Mouse (Mus musculus): ENCODE results near the gene Dgcr6. TPM values are rescaled to one million over a fixed set of nuclear protein-coding genes. Genes with fewer than 3 reads are reported as not detected.

Dgcr6 gene
- polyA plus RNA-seq, 1 experiment from 2014 or later = 98.4 TPM

DNA sequence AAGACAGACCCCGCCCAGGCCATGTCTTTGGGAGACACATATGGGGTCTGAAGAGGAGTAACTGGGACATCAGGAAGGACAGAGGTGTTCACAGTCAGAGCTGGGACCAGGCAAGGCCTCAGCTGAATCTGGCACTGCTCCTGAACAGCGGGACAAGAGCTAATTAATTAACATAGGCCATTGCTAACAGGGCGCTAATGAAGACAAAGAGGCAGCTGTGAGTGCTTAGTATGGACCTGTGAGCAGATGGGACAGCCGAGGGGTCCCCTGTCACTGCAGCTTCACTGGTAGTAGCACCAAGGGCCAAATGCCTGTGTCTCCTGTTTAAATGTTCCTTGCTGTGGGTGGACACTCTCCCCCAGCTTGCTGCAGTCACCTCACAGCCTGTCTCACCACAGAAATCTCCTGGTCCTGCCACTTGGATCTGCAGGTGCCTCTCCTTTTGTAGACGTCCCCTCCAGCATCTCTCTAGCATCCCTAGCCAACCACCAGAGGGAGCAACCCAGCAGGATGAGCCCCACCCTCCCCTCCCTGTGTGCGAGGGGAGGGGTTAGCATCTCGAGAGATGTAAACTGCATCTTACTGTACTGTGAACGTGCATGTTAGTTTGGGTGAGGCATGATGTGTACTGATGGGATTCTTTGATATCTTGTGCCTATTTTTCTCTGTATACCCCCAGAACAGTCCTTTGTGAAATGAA lies 66.5 kb downstream of the Dgcr6 start:
- Histone ChIP-seq H3K9me3 (ENCODE audit: control insufficient read depth) (no peaks in the 10 kb centered on the region), H3K4me3 (ENCODE audit: low read depth, low read length) (no peak overlapping the region), H3K36me3 (ENCODE audit: control insufficient read depth, insufficient read depth) (no peaks in the 10 kb centered on the region), H3K9ac (ENCODE audit: low read depth, low read length) (no peak overlapping the region), H3K4me1 (replicated peaks; ENCODE audit: control insufficient read depth, insufficient read depth, low read length) (no peaks in the 10 kb centered on the region), H3K27me3 (replicated peaks; ENCODE audit: control insufficient read depth, insufficient read depth, low read length) (no peaks in the 10 kb centered on the region), H3K27ac (ENCODE audit: low read depth, low read length) (no peak overlapping the region), H3K4me2 (replicated peaks; ENCODE audit: low read depth) (no peak overlapping the region)
- TF ChIP-seq CTCF (IDR thresholded peaks at IDR 0.05; ENCODE audit: low read depth) = peak; percentile 89
- ATAC-seq = 0 out of 2 replicates have a peak, but pooled peaks have one; percentile 41
- 22% methylated on average over 8 of the region's 8 CpGs for WGBS

Other genes starting within 250 kb of the Dgcr6 start
- gene B830017H08Rik, start 219.7 kb upstream of the Dgcr6 start, polyA plus RNA-seq (2015; fragmentation: Nextera tagmentation; extraction: Ambion mirVana) = not detected in 2 replicates
- gene Car15, start 214.5 kb upstream of the Dgcr6 start, polyA plus RNA-seq (2015; fragmentation: Nextera tagmentation; extraction: Ambion mirVana) = 0.39 and 0.59 TPM in 2 replicates
- not detected in 2 replicates for gene Gm20518, start 161.2 kb upstream of the Dgcr6 start, polyA plus RNA-seq (2015; fragmentation: Nextera tagmentation; extraction: Ambion mirVana)
- 0.04 TPM in 1 of 2 replicates, not detected in the other for gene Tssk1, start 158.6 kb upstream of the Dgcr6 start, polyA plus RNA-seq (2015; fragmentation: Nextera tagmentation; extraction: Ambion mirVana)
- 35.0 and 35.3 TPM in 2 replicates for gene Dgcr2, start 154.3 kb upstream of the Dgcr6 start, polyA plus RNA-seq (2015; fragmentation: Nextera tagmentation; extraction: Ambion mirVana)
- not detected in 2 replicates for gene Tssk2, start 154.2 kb upstream of the Dgcr6 start, polyA plus RNA-seq (2015; fragmentation: Nextera tagmentation; extraction: Ambion mirVana)
- 12.2 and 12.5 TPM in 2 replicates for gene Ess2, start 141.5 kb upstream of the Dgcr6 start, polyA plus RNA-seq (2015; fragmentation: Nextera tagmentation; extraction: Ambion mirVana)
- gene Gsc2, start 137.8 kb upstream of the Dgcr6 start, polyA plus RNA-seq (2015; fragmentation: Nextera tagmentation; extraction: Ambion mirVana) = not detected in 2 replicates
- 236 and 245 TPM in 2 replicates for gene Slc25a1, start 124.6 kb upstream of the Dgcr6 start, polyA plus RNA-seq (2015; fragmentation: Nextera tagmentation; extraction: Ambion mirVana)
- not detected in 2 replicates for gene Vpreb2, start 72.4 kb upstream of the Dgcr6 start, polyA plus RNA-seq (2015; fragmentation: Nextera tagmentation; extraction: Ambion mirVana)
- 23.2 and 40.9 TPM in 2 replicates for gene Prodh, start 37.3 kb downstream of the Dgcr6 start, polyA plus RNA-seq (2015; fragmentation: Nextera tagmentation; extraction: Ambion mirVana)
- 1.6 and 1.9 TPM in 2 replicates for gene Rtn4r, start 74.8 kb downstream of the Dgcr6 start, polyA plus RNA-seq (2015; fragmentation: Nextera tagmentation; extraction: Ambion mirVana)
- gene Ccdc188, start 165.0 kb downstream of the Dgcr6 start, polyA plus RNA-seq (2015; fragmentation: Nextera tagmentation; extraction: Ambion mirVana) = not detected in 2 replicates
- gene Zdhhc8, start 182.3 kb downstream of the Dgcr6 start, polyA plus RNA-seq (2015; fragmentation: Nextera tagmentation; extraction: Ambion mirVana) = 4.3 and 5.0 TPM in 2 replicates
- gene Trmt2a, start 195.8 kb downstream of the Dgcr6 start, polyA plus RNA-seq (2015; fragmentation: Nextera tagmentation; extraction: Ambion mirVana) = 26.1 and 28.7 TPM in 2 replicates
- gene Ranbp1, start 195.9 kb downstream of the Dgcr6 start, polyA plus RNA-seq (2015; fragmentation: Nextera tagmentation; extraction: Ambion mirVana) = 229 and 231 TPM in 2 replicates
- 1.2 and 1.5 TPM in 2 replicates for gene Gm49776, start 205.5 kb downstream of the Dgcr6 start, polyA plus RNA-seq (2015; fragmentation: Nextera tagmentation; extraction: Ambion mirVana)
- 7.1 TPM in 2 replicates for gene Dgcr8, start 236.4 kb downstream of the Dgcr6 start, polyA plus RNA-seq (2015; fragmentation: Nextera tagmentation; extraction: Ambion mirVana)